21 mouse cellular contexts compared by ENCODE assay signal in the genomic region with DNA sequence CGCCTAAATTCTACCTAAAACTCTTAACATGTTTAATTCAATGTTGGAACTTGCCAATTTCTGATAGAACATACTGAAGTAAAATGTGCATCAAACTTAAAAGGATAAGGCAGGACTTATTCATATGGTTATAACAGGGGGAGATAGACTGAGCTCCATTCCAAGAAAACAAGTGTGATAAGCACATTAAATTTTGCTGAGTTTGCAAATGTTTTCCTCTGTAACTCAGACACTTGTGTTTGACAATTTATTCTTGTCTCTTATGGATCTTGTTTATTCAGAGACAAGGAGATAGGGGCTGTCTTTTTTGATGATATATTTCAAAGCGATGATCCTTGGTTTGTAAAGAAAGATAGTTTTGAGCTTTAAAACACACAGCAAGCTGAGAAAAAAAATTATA.
A peak's percentile ranks its signal among the peaks of the same experiment; 100 is the strongest.
DNase-seq lines count a peak whose midpoint lies in the region; TF ChIP-seq lines count a peak whose summit lies in the region.
"Had no signal": no experiment of that assay in that cellular context is flagged by ENCODE, and none has a peak within 500 bp of the region (broad histone marks: within the 10 kb centered on the region; RNA-seq: fewer than 3 reads in every experiment).

No protein-coding gene starts in this region.

- TF ChIP-seq EP300 in CH12.LX (IDR thresholded peaks at IDR 0.05; ENCODE audit: low read length) = no peak
- TF ChIP-seq EP300 in MEL (IDR thresholded peaks at IDR 0.05; ENCODE audit: low read depth in 1 of 2, low read length in 2 of 2) = no peak

- in situ Hi-C loops in CH12.LX (cut with MboI; ENCODE audit: low pct_ligation_motif_present, low pct_unique_long_range_greater_than_20kb, low sequenced_read_pairs) = no loop called here
- in situ Hi-C loops in ES-E14 (cut with MboI; ENCODE audit: low sequenced_read_pairs in 2 of 2, unreplicated experiment in 2 of 2) = no loop called here

- TF ChIP-seq POLR2A in CH12.LX (IDR thresholded peaks at IDR 0.05; ENCODE audit: low read depth, low read length) (no peak), MEL (IDR thresholded peaks at IDR 0.05; ENCODE audit: control insufficient read depth in 1 of 2, insufficient read depth in 1 of 2, low read depth in 1 of 2, low read length in 2 of 2, poor library complexity in 1 of 2) (no peak)

- H3K4me1 ChIP-seq in CH12.LX (ENCODE audit: control insufficient read depth in 1 of 2, insufficient read depth in 2 of 2) (no peaks in the 10 kb centered on the region), ES-E14 (ENCODE audit: control insufficient read depth in 2 of 2, insufficient read depth in 2 of 2, low read length in 2 of 2, poor library complexity in 1 of 2) (no peaks in the 10 kb centered on the region), MEL (ENCODE audit: control insufficient read depth in 1 of 2, insufficient read depth in 2 of 2, low read length in 2 of 2) (no peaks in the 10 kb centered on the region)

- dilution Hi-C loops in CH12.LX (cut with MboI; ENCODE audit: extremely low pct_ligation_motif_present, extremely low pct_unique_long_range_greater_than_20kb, low sequenced_read_pairs) = no loop called here

- H3K36me3 ChIP-seq in CH12.LX (replicated peaks in 1 of 2; ENCODE audit: control insufficient read depth in 1 of 2, insufficient read depth in 1 of 2, low read length in 1 of 2) (no peaks in the 10 kb centered on the region), ES-E14 (ENCODE audit: control insufficient read depth, insufficient read depth, low read length, poor library complexity, severe bottlenecking) (no peaks in the 10 kb centered on the region), MEL (ENCODE audit: control insufficient read depth in 1 of 2, insufficient read depth in 2 of 2, low read length in 2 of 2) (no peaks in the 10 kb centered on the region)
- H3K36me3 ChIP-seq: G1E had no signal

- no peak overlapping the region for H3K9ac ChIP-seq in CH12.LX (ENCODE audit: insufficient read depth, low read depth)
- H3K9ac ChIP-seq in ES-E14 (ENCODE audit: insufficient read depth, low read depth, low read length, poor library complexity, severe bottlenecking) = no peak overlapping the region
- H3K9ac ChIP-seq in MEL (ENCODE audit: control insufficient read depth, low read depth, low read length, poor library complexity, severe bottlenecking) = no peak overlapping the region

- TF ChIP-seq RAD21 in CH12.LX (IDR thresholded peaks at IDR 0.05; ENCODE audit: low read depth, low read length) (no peak), MEL (IDR thresholded peaks at IDR 0.05; ENCODE audit: low read depth, low read length) (no peak)

- DNase-seq in CH12.LX (ENCODE audit: extremely low read depth) (no peak), ES-E14 (ENCODE audit: low read depth, low spot score) (no peak), MEL (ENCODE audit: low read depth, low spot score) (no peak)
- no peak for DNase-seq in right cerebral cortex, adult 2 months (ENCODE audit: low spot score in 2 of 2)
- DNase-seq in right cerebral cortex, postnatal 10 days (ENCODE audit: low spot score in 2 of 2) = no peak
- no peak for DNase-seq in spleen, postnatal 4 days (ENCODE audit: low spot score in 2 of 2)
- DNase-seq: adrenal gland, adult 2 months; adrenal gland, adult 8-10 months; adrenal gland, postnatal 10 days; adrenal gland, postnatal 14 days; adrenal gland, postnatal 25 days; adrenal gland, postnatal 36 days; B cell, adult 2 months; cerebellum, adult 11 months; cerebellum, adult 11-12 months; cerebellum, adult 18-20 months; cerebellum, adult 2 months; cerebellum, adult 8-10 months; cerebellum, adult 9-10 months had no signal

- H3K9me3 ChIP-seq in CH12.LX (replicated peaks; ENCODE audit: low read length) (peaks cover 4% of the 10 kb centered on the region), ES-E14 (ENCODE audit: control insufficient read depth, insufficient read depth, low read depth, low read length) (no peaks in the 10 kb centered on the region), MEL (replicated peaks; ENCODE audit: insufficient read depth, low read length) (no peaks in the 10 kb centered on the region)
- H3K9me3 ChIP-seq: G1E had no signal

- H3K79me2 ChIP-seq in CH12.LX (replicated peaks; ENCODE audit: control insufficient read depth, extremely low read depth, insufficient read depth, poor library complexity, severe bottlenecking) = no peaks in the 10 kb centered on the region
- H3K79me2 ChIP-seq in MEL (ENCODE audit: control insufficient read depth, insufficient read depth, low read length, poor library complexity) = no peaks in the 10 kb centered on the region

- H3K4me3 ChIP-seq in CH12.LX (replicated peaks in 1 of 3; ENCODE audit: low read depth in 2 of 3, low read length in 2 of 3, poor library complexity in 1 of 3) (no peak overlapping the region), ES-E14 (ENCODE audit: insufficient read depth in 1 of 2, low read depth in 1 of 2, low read length in 2 of 2, poor library complexity in 1 of 2, severe bottlenecking in 1 of 2) (no peak overlapping the region), MEL (ENCODE audit: control insufficient read depth in 1 of 2, insufficient read depth in 1 of 2, low read depth in 2 of 2, low read length in 2 of 2) (no peak overlapping the region)

- no peak overlapping the region for H3K27ac ChIP-seq in CH12.LX (ENCODE audit: insufficient read depth, low read depth)
- no peak overlapping the region for H3K27ac ChIP-seq in ES-E14 (ENCODE audit: insufficient read depth, low read depth, low read length, poor library complexity, severe bottlenecking)
- H3K27ac ChIP-seq in MEL (ENCODE audit: control insufficient read depth, low read depth, low read length) = no peak overlapping the region

- no peak for TF ChIP-seq CTCF in CH12.LX (conservative IDR thresholded peaks at IDR 0.05 in 1 of 2, IDR thresholded peaks at IDR 0.05 in 1 of 2; ENCODE audit: low read depth in 2 of 2, low read length in 2 of 2)
- no peak for TF ChIP-seq CTCF in MEL (IDR thresholded peaks at IDR 0.05 in 2 of 3, conservative IDR thresholded peaks at IDR 0.05 in 1 of 3; ENCODE audit: control insufficient read depth in 1 of 3, insufficient read depth in 1 of 3, low read depth in 2 of 3, low read length in 3 of 3, poor library complexity in 1 of 3, severe bottlenecking in 1 of 3)

- no peaks in the 10 kb centered on the region for H3K27me3 ChIP-seq in CH12.LX (replicated peaks)
- H3K27me3 ChIP-seq in MEL (ENCODE audit: control insufficient read depth in 1 of 2, insufficient read depth in 2 of 2, low read length in 2 of 2) = no peaks in the 10 kb centered on the region; a peak in 1 of 4 replicates
- H3K27me3 ChIP-seq: Patski had no signal

- no peak overlapping the region for H3K4me2 ChIP-seq in CH12.LX (ENCODE audit: insufficient read depth, low read depth, poor library complexity, severe bottlenecking)

TF ChIP-seq in CH12.LX, 34 proteins besides CTCF, POLR2A, EP300 and RAD21:
- no peak for TF ChIP-seq MYC (IDR thresholded peaks at IDR 0.05; ENCODE audit: low read depth, low read length)
- TF ChIP-seq JUND (conservative IDR thresholded peaks at IDR 0.05; ENCODE audit: low read depth, low read length) = no peak
- TF ChIP-seq UBTF (IDR thresholded peaks at IDR 0.05; ENCODE audit: low read depth, low read length) = no peak
- no peak for TF ChIP-seq ZNF384 (IDR thresholded peaks at IDR 0.05; ENCODE audit: low read depth, low read length)
- no peak for TF ChIP-seq TCF12 (IDR thresholded peaks at IDR 0.05; ENCODE audit: low read depth, low read length)
- TF ChIP-seq MAFK (IDR thresholded peaks at IDR 0.05; ENCODE audit: insufficient replicate concordance, low read length) = peak; percentile 73
- TF ChIP-seq KAT2A (IDR thresholded peaks at IDR 0.05; ENCODE audit: insufficient replicate concordance, low read length) = no peak
- no peak for TF ChIP-seq NELFE (IDR thresholded peaks at IDR 0.05; ENCODE audit: low read depth, low read length)

TF ChIP-seq in ES-E14, 5 proteins besides CTCF, POLR2A, EP300 and RAD21:
- peak; percentile 75 for TF ChIP-seq MAFK (IDR thresholded peaks at IDR 0.05; ENCODE audit: insufficient read depth, low read depth, low read length)
- no peak for TF ChIP-seq HCFC1 (IDR thresholded peaks at IDR 0.05; ENCODE audit: borderline replicate concordance, insufficient read depth, low read length)

TF ChIP-seq in MEL, 35 proteins besides CTCF, POLR2A, EP300 and RAD21:
- TF ChIP-seq MEF2A (IDR thresholded peaks at IDR 0.05; ENCODE audit: extremely low read depth, insufficient replicate concordance, low read depth, low read length, poor library complexity, severe bottlenecking) (no peak), ETS1 (IDR thresholded peaks at IDR 0.05; ENCODE audit: low read depth, low read length) (no peak), ZC3H11A (IDR thresholded peaks at IDR 0.05; ENCODE audit: low read depth, low read length) (no peak), RCOR1 (IDR thresholded peaks at IDR 0.05; ENCODE audit: low read depth, low read length) (no peak), MAFK (IDR thresholded peaks at IDR 0.05; ENCODE audit: borderline replicate concordance, low read depth, low read length) (peak; percentile 53; the same call in 1 of the 2 replicates), CHD2 (IDR thresholded peaks at IDR 0.05; ENCODE audit: low read length) (no peak)

Comparison
In these comparisons a context has a peak if more than half of its experiments do, and no peak if none do; other contexts are left out.
1. Of the 35 proteins assayed by ChIP-seq in both MEL and CH12.LX: peak only in MEL: none; only in CH12.LX: none; in both: MAFK; in neither: 34.